Mouse (Mus musculus): ENCODE results near the gene 1110051M20Rik. TPM values are rescaled to one million over a fixed set of nuclear protein-coding genes. Genes with fewer than 3 reads are reported as not detected.
"Not testable (repeated sequence)": the region's sequence is repeated elsewhere in the genome, so short reads cannot be mapped to it uniquely, and the experiment has no call there.

1110051M20Rik gene
- polyA plus RNA-seq, 1 experiment from 2014 or later, result 42.3 TPM

DNA sequence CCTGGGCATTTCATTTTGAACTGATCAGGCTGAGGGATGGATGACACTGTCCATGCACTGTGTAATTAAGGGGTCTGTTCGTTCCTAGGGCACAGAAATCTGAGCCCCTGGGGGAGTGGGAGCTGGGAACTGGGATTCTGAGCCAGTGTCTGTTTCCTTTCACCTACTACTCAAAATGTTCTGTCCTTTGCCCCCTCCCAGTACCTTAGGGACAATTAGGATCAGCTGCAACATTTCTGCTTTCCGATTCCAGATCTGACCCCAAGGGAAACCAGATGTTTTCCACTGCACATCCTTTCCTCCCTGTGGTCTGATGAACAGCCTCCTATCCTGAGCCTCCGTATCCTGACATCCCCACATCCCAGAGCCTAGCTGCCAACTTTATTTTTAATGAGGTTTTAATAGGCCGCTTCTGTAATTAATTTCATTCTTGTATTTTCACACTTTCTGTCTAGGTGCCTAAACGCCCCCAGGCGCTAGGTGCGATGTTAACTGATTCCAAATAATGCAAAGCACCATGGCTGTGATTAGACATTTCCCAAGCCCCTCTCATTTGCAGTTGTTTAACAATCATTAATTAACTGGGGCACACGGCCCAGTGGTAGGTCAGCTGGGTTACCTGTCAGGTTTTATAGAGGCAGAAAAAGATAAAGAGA, 189.7 kb downstream of the 1110051M20Rik start:
- no peaks in the 10 kb centered on the region for H3K36me3 ChIP-seq (ENCODE audit: control insufficient read depth, insufficient read depth, low read length)
- peaks cover 4% of the 10 kb centered on the region; the same call in 1 of the 2 replicates for H3K27me3 ChIP-seq (ENCODE audit: control insufficient read depth, insufficient read depth, low read length)
- H3K9me3 ChIP-seq (replicated peaks; ENCODE audit: control insufficient read depth, low read length), result no peaks in the 10 kb centered on the region
- ATAC-seq (ENCODE audit: insufficient read depth, low FRiP score), result no peak
- 44% methylated on average over 8 of the region's 8 CpGs for WGBS
- no peak overlapping the region for H3K27ac ChIP-seq (ENCODE audit: low read length)
- no peak overlapping the region for H3K9ac ChIP-seq (ENCODE audit: low read length)
- H3K4me3 ChIP-seq (replicated peaks; ENCODE audit: low read length), result no peak overlapping the region
- no peak overlapping the region for H3K4me2 ChIP-seq (ENCODE audit: low read depth, low read length)
- H3K4me1 ChIP-seq (ENCODE audit: control insufficient read depth, insufficient read depth, low read length), result peaks cover 9% of the 10 kb centered on the region

DNA sequence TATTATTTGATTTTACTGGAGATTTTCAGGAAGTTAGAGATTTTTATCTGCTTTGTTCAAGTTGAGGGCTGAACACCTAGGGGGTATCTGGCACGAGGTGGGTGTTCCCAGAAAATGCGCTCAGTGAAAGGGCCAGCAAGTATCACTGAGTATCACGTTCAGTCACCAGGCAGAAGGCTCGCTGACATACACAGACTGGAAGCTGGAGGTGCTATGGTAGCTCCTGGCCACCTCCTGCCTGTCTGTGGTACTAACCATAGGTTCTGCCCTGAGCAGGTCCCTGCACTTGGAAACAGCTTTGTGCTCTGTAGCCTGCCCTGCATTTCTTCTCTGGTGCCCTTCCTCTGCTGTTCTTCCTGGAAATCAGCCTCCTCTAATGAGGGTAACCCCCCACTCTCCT, 192.0 kb downstream of the 1110051M20Rik start:
- WGBS, result 60% methylated on average over 4 of the region's 4 CpGs

DNA sequence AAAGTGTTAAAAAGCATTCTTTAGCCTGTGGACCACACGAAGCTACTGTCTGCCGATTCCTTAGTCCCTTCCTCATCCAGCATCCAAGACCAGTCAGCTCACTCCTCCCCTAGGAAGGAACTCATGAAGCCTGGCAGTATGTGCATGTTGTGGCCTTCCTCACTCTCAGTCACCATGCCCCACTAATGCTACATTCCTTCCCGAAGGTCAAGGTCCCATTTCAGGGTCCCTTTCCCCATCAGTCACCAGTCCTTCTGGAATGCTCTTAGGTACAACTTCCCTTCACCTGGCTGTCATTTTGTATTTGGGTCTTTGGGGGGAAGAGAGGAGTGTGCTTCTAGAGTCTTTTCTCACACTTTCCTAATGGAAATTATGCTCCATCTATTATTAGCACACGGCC, 192.5 kb downstream of the 1110051M20Rik start:
- Histone ChIP-seq H3K27me3 (ENCODE audit: control insufficient read depth, insufficient read depth, low read length) (peaks cover 4% of the 10 kb centered on the region; the same call in 1 of the 2 replicates), H3K27ac (ENCODE audit: low read length) (no peak overlapping the region), H3K4me2 (ENCODE audit: low read depth, low read length) (no peak overlapping the region), H3K9ac (ENCODE audit: low read length) (no peak overlapping the region), H3K4me3 (replicated peaks; ENCODE audit: low read length) (no peak overlapping the region), H3K9me3 (replicated peaks; ENCODE audit: control insufficient read depth, low read length) (no peaks in the 10 kb centered on the region), H3K4me1 (ENCODE audit: control insufficient read depth, insufficient read depth, low read length) (no peaks in the 10 kb centered on the region), H3K36me3 (ENCODE audit: control insufficient read depth, insufficient read depth, low read length) (no peaks in the 10 kb centered on the region)
- WGBS, result 66% methylated on average over 4 of the region's 4 CpGs
- ATAC-seq (ENCODE audit: insufficient read depth, low FRiP score), result no peak

More for the DNA sequence above, 192.0 kb downstream of the 1110051M20Rik start:
- Histone ChIP-seq H3K4me1 (ENCODE audit: control insufficient read depth, insufficient read depth, low read length) (peaks cover under 1% of the 10 kb centered on the region), H3K4me2 (ENCODE audit: low read depth, low read length) (no peak overlapping the region), H3K9me3 (replicated peaks; ENCODE audit: control insufficient read depth, low read length) (no peaks in the 10 kb centered on the region), H3K27ac (ENCODE audit: low read length) (no peak overlapping the region), H3K4me3 (replicated peaks; ENCODE audit: low read length) (no peak overlapping the region), H3K9ac (ENCODE audit: low read length) (no peak overlapping the region), H3K27me3 (ENCODE audit: control insufficient read depth, insufficient read depth, low read length) (peaks cover 4% of the 10 kb centered on the region; the same call in 1 of the 2 replicates), H3K36me3 (ENCODE audit: control insufficient read depth, insufficient read depth, low read length) (no peaks in the 10 kb centered on the region)
- no peak for ATAC-seq (ENCODE audit: insufficient read depth, low FRiP score)

DNA sequence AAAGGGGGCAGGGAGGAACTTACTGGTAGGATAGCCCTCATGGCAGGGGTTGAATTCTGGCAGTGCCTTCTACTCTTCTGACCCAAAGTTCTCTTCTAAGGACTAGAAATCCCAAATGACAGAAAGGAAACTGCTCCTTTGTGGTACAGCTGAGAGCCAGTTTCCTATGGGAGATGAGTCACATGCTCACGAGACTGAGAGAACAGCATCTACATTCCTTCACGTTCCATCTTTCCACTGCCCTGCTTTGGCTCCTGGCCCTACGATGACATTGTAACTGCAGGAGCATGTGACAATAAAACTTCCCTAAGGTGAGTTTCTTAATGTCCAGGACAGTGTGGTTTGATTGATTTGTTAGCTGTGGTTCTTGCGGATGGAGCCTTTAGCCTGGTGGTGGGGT, 196.1 kb downstream of the 1110051M20Rik start:
- Histone ChIP-seq H3K4me1 (ENCODE audit: control insufficient read depth, insufficient read depth, low read length) (0 out of 2 replicates have a peak, but pooled peaks cover 2% of the 10 kb centered on the region), H3K9me3 (replicated peaks; ENCODE audit: control insufficient read depth, low read length) (no peaks in the 10 kb centered on the region), H3K27me3 (ENCODE audit: control insufficient read depth, insufficient read depth, low read length) (no peaks in the 10 kb centered on the region), H3K4me3 (replicated peaks; ENCODE audit: low read length) (no peak overlapping the region), H3K4me2 (ENCODE audit: low read depth, low read length) (no peak overlapping the region), H3K27ac (ENCODE audit: low read length) (no peak overlapping the region), H3K36me3 (ENCODE audit: control insufficient read depth, insufficient read depth, low read length) (no peaks in the 10 kb centered on the region), H3K9ac (ENCODE audit: low read length) (no peak overlapping the region)
- no peak for ATAC-seq (ENCODE audit: insufficient read depth, low FRiP score)
- WGBS, result 79% methylated on average over 4 of the region's 4 CpGs

DNA sequence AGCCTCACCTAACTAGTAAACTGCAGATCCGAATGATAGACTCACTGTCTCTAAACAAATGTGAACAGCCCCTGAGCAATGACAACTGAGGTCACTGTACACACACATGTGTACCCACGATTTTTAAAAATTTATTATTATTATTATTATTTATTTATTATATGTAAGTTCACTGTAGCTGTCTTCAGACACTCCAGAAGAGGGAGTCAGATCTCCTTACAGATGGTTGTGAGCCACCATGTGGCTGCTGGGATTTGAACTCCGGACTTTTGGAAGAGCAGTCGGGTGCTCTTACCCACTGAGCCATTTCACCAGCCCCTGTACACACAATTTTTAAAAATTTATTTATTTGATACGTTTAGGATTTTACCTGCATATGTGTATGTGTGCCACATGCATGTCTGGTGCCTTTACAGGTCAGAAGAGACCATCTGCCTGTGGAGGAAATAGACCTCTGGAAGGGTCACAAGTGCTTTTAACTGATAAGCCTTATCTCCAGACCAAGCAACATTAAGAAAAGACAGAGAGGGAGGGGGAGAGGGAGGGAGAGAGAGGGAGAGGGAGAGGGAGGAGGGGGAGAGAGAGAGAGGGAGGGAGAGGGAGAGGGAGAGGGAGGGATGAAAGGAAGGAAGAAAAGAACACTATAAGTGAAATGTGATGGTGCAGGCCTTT, 199.8 kb downstream of the 1110051M20Rik start:
- Histone ChIP-seq H3K4me3 (replicated peaks; ENCODE audit: low read length) (no peak overlapping the region), H3K36me3 (ENCODE audit: control insufficient read depth, insufficient read depth, low read length) (no peaks in the 10 kb centered on the region), H3K4me1 (ENCODE audit: control insufficient read depth, insufficient read depth, low read length) (0 out of 2 replicates have a peak, but pooled peaks cover 3% of the 10 kb centered on the region), H3K9me3 (replicated peaks; ENCODE audit: control insufficient read depth, low read length) (no peaks in the 10 kb centered on the region), H3K27ac (ENCODE audit: low read length) (no peak overlapping the region), H3K9ac (ENCODE audit: low read length) (no peak overlapping the region), H3K27me3 (ENCODE audit: control insufficient read depth, insufficient read depth, low read length) (no peaks in the 10 kb centered on the region), H3K4me2 (ENCODE audit: low read depth, low read length) (no peak overlapping the region)
- 66% methylated on average over 5 of the region's 5 CpGs for WGBS
- ATAC-seq (ENCODE audit: insufficient read depth, low FRiP score), result no peak

DNA sequence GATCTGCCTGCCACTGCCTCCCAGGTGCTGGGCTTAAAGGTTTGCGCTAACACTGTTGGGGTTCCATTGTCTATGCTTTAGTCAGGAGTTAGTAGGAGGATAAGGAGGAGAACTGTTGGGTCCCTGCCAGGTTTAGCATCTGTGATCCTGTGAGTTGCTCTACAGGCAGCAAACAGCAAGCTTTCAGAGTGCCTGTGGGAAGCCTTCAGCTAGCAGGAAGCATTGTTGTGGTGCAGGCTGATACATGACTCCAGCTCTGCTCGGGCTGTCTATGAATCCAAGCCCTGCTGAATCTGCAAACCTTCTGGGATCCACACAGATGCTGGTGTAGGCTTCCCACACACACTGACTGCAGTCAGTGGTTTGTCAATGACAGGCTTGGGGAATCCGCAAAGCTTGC, 201.1 kb downstream of the 1110051M20Rik start:
- H3K9ac ChIP-seq (ENCODE audit: low read length), result no peak overlapping the region
- no peak overlapping the region; the same call in 1 of the 2 replicates for H3K27ac ChIP-seq (ENCODE audit: low read length)
- no peak for ATAC-seq (ENCODE audit: insufficient read depth, low FRiP score)
- H3K27me3 ChIP-seq (ENCODE audit: control insufficient read depth, insufficient read depth, low read length), result no peaks in the 10 kb centered on the region
- WGBS, result 68% methylated on average over 3 of the region's 3 CpGs
- H3K4me3 ChIP-seq (replicated peaks; ENCODE audit: low read length), result no peak overlapping the region
- H3K9me3 ChIP-seq (replicated peaks; ENCODE audit: control insufficient read depth, low read length), result no peaks in the 10 kb centered on the region
- H3K4me2 ChIP-seq (ENCODE audit: low read depth, low read length), result no peak overlapping the region
- no peaks in the 10 kb centered on the region for H3K36me3 ChIP-seq (ENCODE audit: control insufficient read depth, insufficient read depth, low read length)
- H3K4me1 ChIP-seq (ENCODE audit: control insufficient read depth, insufficient read depth, low read length), result 0 out of 2 replicates have a peak, but pooled peaks cover 3% of the 10 kb centered on the region

DNA sequence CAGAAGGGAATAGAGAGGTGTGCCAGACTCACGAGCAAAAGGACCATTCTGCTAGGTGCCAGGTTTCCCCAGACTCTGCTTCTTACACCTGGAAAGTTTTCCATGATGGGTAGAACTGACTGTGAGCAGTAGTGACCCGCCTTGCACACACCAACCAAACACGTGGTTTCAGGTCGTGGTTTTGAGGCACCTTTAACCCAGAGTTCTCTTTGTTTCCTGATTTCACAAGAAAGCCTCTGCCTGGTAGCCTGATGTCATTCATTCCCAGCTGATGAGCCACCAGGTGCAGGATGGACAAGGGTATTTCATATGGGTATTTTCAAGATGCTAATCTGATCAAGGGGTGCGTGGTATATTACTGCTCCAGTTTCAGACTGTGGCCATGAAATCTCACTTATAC, 202.0 kb downstream of the 1110051M20Rik start:
- Histone ChIP-seq H3K9ac (ENCODE audit: low read length) (no peak overlapping the region), H3K4me2 (ENCODE audit: low read depth, low read length) (no peak overlapping the region), H3K4me3 (replicated peaks; ENCODE audit: low read length) (no peak overlapping the region), H3K36me3 (ENCODE audit: control insufficient read depth, insufficient read depth, low read length) (no peaks in the 10 kb centered on the region), H3K27me3 (ENCODE audit: control insufficient read depth, insufficient read depth, low read length) (no peaks in the 10 kb centered on the region), H3K27ac (ENCODE audit: low read length) (no peak overlapping the region), H3K9me3 (replicated peaks; ENCODE audit: control insufficient read depth, low read length) (no peaks in the 10 kb centered on the region), H3K4me1 (ENCODE audit: control insufficient read depth, insufficient read depth, low read length) (peaks cover 3% of the 10 kb centered on the region; the same call in 1 of the 2 replicates)
- no peak for ATAC-seq (ENCODE audit: insufficient read depth, low FRiP score)
- 58% methylated on average over 5 of the region's 5 CpGs for WGBS

DNA sequence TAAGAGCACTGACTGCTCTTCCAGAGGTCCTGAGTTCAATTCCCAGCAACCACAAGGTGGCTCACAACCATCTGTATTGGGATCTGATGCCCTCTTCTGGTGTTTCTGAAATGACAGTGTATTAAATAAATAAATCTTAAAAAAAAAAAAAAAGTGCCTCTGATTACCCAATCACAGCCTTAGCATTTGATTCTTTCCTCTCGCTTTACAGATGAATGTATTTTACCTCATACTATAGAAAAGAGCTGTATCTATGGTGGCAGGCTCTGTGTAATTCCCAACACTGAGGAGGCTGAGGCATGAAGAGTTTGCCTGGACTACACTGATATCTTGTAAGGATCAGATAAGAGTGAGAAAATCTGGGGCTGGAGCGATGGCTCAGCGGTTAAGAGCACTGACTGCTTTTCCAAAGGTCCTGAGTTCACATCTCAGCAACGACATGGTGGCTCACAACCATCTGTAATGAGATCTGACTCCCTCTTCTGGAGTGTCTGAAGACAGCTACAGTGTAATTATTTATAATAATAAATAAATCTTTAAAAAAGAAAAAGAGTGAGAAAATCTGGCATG, 206.9 kb downstream of the 1110051M20Rik start:
- WGBS, result 11% methylated on average over 4 of the region's 4 CpGs
- H3K4me1 ChIP-seq (ENCODE audit: control insufficient read depth, insufficient read depth, low read length); H3K9me3 ChIP-seq (replicated peaks; ENCODE audit: control insufficient read depth, low read length); H3K36me3 ChIP-seq (ENCODE audit: control insufficient read depth, insufficient read depth, low read length); H3K27me3 ChIP-seq (ENCODE audit: control insufficient read depth, insufficient read depth, low read length): not testable (repeated sequence)
- Histone ChIP-seq H3K27ac (ENCODE audit: low read length) (peak overlapping the region; percentile 92), H3K4me3 (replicated peaks; ENCODE audit: low read length) (peak overlapping the region; percentile 71), H3K9ac (ENCODE audit: low read length) (peak overlapping the region; percentile 70; the same call in 1 of the 2 replicates), H3K4me2 (ENCODE audit: low read depth, low read length) (peak overlapping the region; percentile 82)
- ATAC-seq (ENCODE audit: insufficient read depth, low FRiP score), result peak; percentile 28; the same call in 1 of the 2 replicates
